Mouse (Mus musculus): ENCODE results near the gene Stx4a. TPM values are rescaled to one million over a fixed set of nuclear protein-coding genes. Genes with fewer than 3 reads are reported as not detected.

The Stx4a gene
- polyA plus RNA-seq, 2 experiments: 41.0 to 147 TPM

GRCm38 (mm10) chr7:127814241-127814921 lies 9.7 kb upstream of the Stx4a start:
- H3K36me3 ChIP-seq (ENCODE audit: control insufficient read depth, insufficient read depth, low read length): peaks cover 45% of the 10 kb centered on the region
- no peak overlapping the region for H3K4me3 ChIP-seq (replicated peaks; ENCODE audit: low read length)
- H3K9me3 ChIP-seq (ENCODE audit: control insufficient read depth, low read length): no peaks in the 10 kb centered on the region
- H3K27me3 ChIP-seq (ENCODE audit: control insufficient read depth, insufficient read depth, low read length): no peaks in the 10 kb centered on the region
- no peak for ATAC-seq (ENCODE audit: low FRiP score, low read depth)
- WGBS: 78% methylated on average over 19 of the region's 19 CpGs
- H3K4me1 ChIP-seq (ENCODE audit: control insufficient read depth, insufficient read depth, low read length): no peaks in the 10 kb centered on the region
- H3K9ac ChIP-seq (ENCODE audit: low read depth, low read length, severe bottlenecking): no peak overlapping the region
- DNase-seq (ENCODE audit: low spot score): peak; percentile 5
- no peak overlapping the region for H3K27ac ChIP-seq (replicated peaks; ENCODE audit: low read depth, low read length)
- no peak overlapping the region for H3K4me2 ChIP-seq (replicated peaks; ENCODE audit: low read depth, low read length, severe bottlenecking)
- no peak for TF ChIP-seq POLR2A (IDR thresholded peaks at IDR 0.05; ENCODE audit: borderline replicate concordance, extremely low read depth, insufficient read depth, insufficient read length)

GRCm38 (mm10) chr7:127815116-127815665 lies 8.9 kb upstream of the Stx4a start:
- 91% methylated on average over 15 of the region's 15 CpGs for WGBS
- Histone ChIP-seq H3K36me3 (ENCODE audit: control insufficient read depth, insufficient read depth, low read length) (peaks cover 37% of the 10 kb centered on the region), H3K9ac (ENCODE audit: low read depth, low read length, severe bottlenecking) (no peak overlapping the region), H3K4me1 (ENCODE audit: control insufficient read depth, insufficient read depth, low read length) (no peaks in the 10 kb centered on the region), H3K27me3 (ENCODE audit: control insufficient read depth, insufficient read depth, low read length) (no peaks in the 10 kb centered on the region), H3K4me3 (replicated peaks; ENCODE audit: low read length) (no peak overlapping the region), H3K9me3 (ENCODE audit: control insufficient read depth, low read length) (no peaks in the 10 kb centered on the region), H3K4me2 (replicated peaks; ENCODE audit: low read depth, low read length, severe bottlenecking) (no peak overlapping the region), H3K27ac (replicated peaks; ENCODE audit: low read depth, low read length) (no peak overlapping the region)
- TF ChIP-seq POLR2A (IDR thresholded peaks at IDR 0.05; ENCODE audit: borderline replicate concordance, extremely low read depth, insufficient read depth, insufficient read length): no peak
- ATAC-seq (ENCODE audit: low FRiP score, low read depth) (no peak), DNase-seq (ENCODE audit: low spot score) (no peak)

- H3K27ac ChIP-seq (replicated peaks; ENCODE audit: low read depth, low read length): no peak overlapping the region
- WGBS: 64% methylated on average over 15 of the region's 15 CpGs
- DNase-seq (ENCODE audit: low spot score): no peak
Measured at GRCm38 (mm10) chr7:127815954-127816821, 7.9 kb upstream of the Stx4a start.

GRCm38 (mm10) chr7:127817053-127817452 lies 7.0 kb upstream of the Stx4a start:
- DNase-seq (ENCODE audit: low spot score): no peak
- H3K9me3 ChIP-seq (ENCODE audit: control insufficient read depth, low read length): no peaks in the 10 kb centered on the region
- no peak overlapping the region for H3K4me2 ChIP-seq (replicated peaks; ENCODE audit: low read depth, low read length, severe bottlenecking)
- no peak for ATAC-seq (ENCODE audit: low FRiP score, low read depth)
- 73% methylated on average over 7 of the region's 7 CpGs for WGBS
- H3K4me1 ChIP-seq (ENCODE audit: control insufficient read depth, insufficient read depth, low read length): no peaks in the 10 kb centered on the region; the same call in 1 of the 2 replicates
- no peak overlapping the region for H3K27ac ChIP-seq (replicated peaks; ENCODE audit: low read depth, low read length)
- no peak for TF ChIP-seq POLR2A (IDR thresholded peaks at IDR 0.05; ENCODE audit: borderline replicate concordance, extremely low read depth, insufficient read depth, insufficient read length)
- no peak overlapping the region for H3K4me3 ChIP-seq (replicated peaks; ENCODE audit: low read length)
- H3K36me3 ChIP-seq (ENCODE audit: control insufficient read depth, insufficient read depth, low read length): peaks cover 28% of the 10 kb centered on the region
- no peak overlapping the region for H3K9ac ChIP-seq (ENCODE audit: low read depth, low read length, severe bottlenecking)
- H3K27me3 ChIP-seq (ENCODE audit: control insufficient read depth, insufficient read depth, low read length): no peaks in the 10 kb centered on the region

More at GRCm38 (mm10) chr7:127815954-127816821, 7.9 kb upstream of the Stx4a start:
- ATAC-seq (ENCODE audit: low FRiP score, low read depth): 0 out of 2 replicates have a peak, but pooled peaks have one; percentile 60
- Histone ChIP-seq H3K27me3 (ENCODE audit: control insufficient read depth, insufficient read depth, low read length) (no peaks in the 10 kb centered on the region), H3K4me3 (replicated peaks; ENCODE audit: low read length) (no peak overlapping the region), H3K9me3 (ENCODE audit: control insufficient read depth, low read length) (no peaks in the 10 kb centered on the region), H3K36me3 (ENCODE audit: control insufficient read depth, insufficient read depth, low read length) (peaks cover 28% of the 10 kb centered on the region), H3K4me1 (ENCODE audit: control insufficient read depth, insufficient read depth, low read length) (no peaks in the 10 kb centered on the region), H3K9ac (ENCODE audit: low read depth, low read length, severe bottlenecking) (no peak overlapping the region), H3K4me2 (replicated peaks; ENCODE audit: low read depth, low read length, severe bottlenecking) (no peak overlapping the region)
- no peak for TF ChIP-seq POLR2A (IDR thresholded peaks at IDR 0.05; ENCODE audit: borderline replicate concordance, extremely low read depth, insufficient read depth, insufficient read length)

GRCm38 (mm10) chr7:127817776-127818175 lies 6.3 kb upstream of the Stx4a start:
- H3K27ac ChIP-seq (replicated peaks; ENCODE audit: low read depth, low read length): no peak overlapping the region
- no peak overlapping the region for H3K4me3 ChIP-seq (replicated peaks; ENCODE audit: low read length)
- TF ChIP-seq POLR2A (IDR thresholded peaks at IDR 0.05; ENCODE audit: borderline replicate concordance, extremely low read depth, insufficient read depth, insufficient read length): no peak
- peaks cover 28% of the 10 kb centered on the region for H3K36me3 ChIP-seq (ENCODE audit: control insufficient read depth, insufficient read depth, low read length)
- H3K9ac ChIP-seq (ENCODE audit: low read depth, low read length, severe bottlenecking): no peak overlapping the region
- H3K27me3 ChIP-seq (ENCODE audit: control insufficient read depth, insufficient read depth, low read length): no peaks in the 10 kb centered on the region
- peaks cover 6% of the 10 kb centered on the region; the same call in 1 of the 2 replicates for H3K4me1 ChIP-seq (ENCODE audit: control insufficient read depth, insufficient read depth, low read length)
- DNase-seq (ENCODE audit: low spot score) (no peak), ATAC-seq (ENCODE audit: low FRiP score, low read depth) (no peak)
- 95% methylated on average over 5 of the region's 5 CpGs for WGBS
- H3K9me3 ChIP-seq (ENCODE audit: control insufficient read depth, low read length): no peaks in the 10 kb centered on the region
- H3K4me2 ChIP-seq (replicated peaks; ENCODE audit: low read depth, low read length, severe bottlenecking): no peak overlapping the region

Measured in limb, embryonic 14.5 days (tissue).